Mouse (Mus musculus): ENCODE measurements at regions not wholly inside any gene's neighbourhood (a gene's known extent, or its start where the extent isn't known, plus 50 kb on each side); places are given as distances from the start of the nearest gene placed in this dataset.

DNA sequence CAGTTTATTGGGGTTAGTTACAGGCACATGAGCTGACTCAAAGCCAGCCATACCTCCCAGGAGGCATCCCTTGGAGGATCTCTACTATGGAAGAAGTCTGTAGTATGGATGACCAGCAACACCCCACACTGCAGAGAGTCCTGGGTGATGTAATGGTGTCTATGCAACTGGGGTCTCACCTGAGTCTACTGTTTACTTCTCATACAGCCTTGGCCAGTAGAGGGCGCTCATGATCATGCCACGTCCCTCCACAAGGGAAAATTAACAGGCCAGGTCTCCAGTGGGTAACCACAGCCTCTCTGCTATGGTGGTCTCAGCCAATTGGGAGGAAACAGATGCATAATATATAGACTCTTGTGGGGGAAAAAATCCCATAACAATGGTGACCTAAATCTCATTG, 111.7 kb downstream of the Cdh26 start:
- peak; percentile 82 to 83 for DNase-seq

DNA sequence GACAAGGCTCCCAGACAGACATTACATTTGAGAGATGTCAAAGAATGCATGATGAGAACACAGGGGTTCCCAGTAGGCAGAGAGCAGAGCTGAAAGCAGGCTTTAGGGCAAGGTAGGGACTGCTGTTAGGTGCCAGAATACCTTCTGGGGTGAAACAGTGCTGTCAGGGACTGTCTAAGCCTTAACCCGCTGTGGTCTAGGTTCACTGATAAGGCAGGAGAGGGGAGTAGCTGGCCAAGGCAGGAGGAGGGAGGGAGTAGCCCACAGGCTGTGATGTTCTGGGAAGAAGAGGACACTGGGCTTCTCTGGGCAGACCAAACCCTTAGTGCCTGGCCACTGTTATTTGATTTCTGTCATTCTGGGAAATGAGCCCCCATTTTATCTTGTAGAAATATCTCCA, 114.1 kb downstream of the Cdh26 start:
- no peak for DNase-seq

DNA sequence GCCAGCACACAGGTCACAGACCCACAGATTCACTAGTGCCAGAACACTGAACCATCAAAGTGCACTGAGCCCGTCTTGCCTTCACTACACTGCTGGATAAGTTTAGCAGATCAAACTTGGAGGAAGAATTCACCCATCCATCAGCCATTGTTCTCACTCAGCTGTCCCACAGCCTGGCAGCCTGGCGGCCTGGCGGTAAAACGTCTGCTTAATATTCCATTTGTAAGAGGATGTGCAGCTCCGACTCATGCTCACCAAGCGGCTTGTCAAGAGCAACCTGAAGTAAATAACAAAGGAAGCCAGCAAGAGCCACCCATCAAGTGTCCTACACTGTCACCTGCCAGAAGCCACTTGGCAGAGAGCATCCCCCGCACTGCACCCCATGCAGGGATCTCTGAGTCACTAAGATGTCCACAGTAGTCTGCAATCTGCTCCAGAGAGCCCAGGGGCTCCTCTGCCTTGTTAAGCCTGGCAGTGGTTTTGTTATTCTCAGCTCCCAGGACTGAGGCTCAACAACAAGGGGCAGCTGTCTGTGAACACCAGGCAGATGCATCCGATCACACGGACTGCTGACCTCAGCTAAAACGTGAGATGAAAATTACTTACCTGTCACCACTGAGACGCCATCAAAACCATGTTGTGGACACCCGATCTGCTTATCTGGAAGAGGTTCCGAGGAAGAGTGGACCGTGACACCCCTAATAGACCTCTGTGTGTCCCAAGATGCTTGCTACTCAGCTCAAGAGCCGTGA, 115.4 kb downstream of the Cdh26 start:
- DNase-seq: peak; percentile 36 to 53

DNA sequence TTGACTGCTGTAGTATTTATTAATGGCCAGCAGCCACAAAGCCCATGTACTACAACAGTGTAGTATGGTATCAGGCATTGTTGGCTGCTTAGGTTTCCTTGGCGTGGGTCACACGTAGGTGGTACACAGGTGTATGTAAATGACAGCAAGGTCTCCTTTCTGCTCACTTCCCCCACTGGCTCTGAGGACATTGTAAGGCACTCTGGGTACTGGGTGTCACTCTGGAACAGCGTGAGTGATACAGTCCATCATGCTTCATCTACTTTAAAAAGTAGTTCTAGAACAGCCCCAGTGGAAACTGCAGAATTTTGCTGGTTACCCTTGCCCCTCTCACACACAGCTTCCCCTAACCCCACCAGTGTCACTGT, 116.0 kb downstream of the Cdh26 start:
- DNase-seq: peak in 1 of 2 experiments; percentile 51

DNA sequence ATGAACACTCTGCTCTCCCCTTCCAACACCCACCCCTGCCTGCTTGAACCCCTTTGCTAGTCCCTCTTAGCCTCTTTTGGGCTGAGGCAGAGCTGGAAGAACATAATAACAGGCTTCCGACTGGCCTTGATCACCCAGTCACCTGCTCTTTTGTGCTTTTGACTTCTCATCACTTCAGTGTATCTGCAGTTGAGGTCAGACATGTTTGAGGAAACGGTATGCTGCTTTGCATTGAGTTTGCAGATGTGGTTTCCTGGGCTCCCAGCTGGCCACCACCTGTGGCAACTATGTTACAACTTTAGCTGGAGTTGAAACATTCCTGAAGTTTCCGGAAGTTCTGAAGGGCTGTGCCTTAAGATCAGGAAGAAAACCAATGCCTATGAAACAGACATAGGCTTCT, 116.6 kb downstream of the Cdh26 start:
- peak; percentile 59 for DNase-seq

DNA sequence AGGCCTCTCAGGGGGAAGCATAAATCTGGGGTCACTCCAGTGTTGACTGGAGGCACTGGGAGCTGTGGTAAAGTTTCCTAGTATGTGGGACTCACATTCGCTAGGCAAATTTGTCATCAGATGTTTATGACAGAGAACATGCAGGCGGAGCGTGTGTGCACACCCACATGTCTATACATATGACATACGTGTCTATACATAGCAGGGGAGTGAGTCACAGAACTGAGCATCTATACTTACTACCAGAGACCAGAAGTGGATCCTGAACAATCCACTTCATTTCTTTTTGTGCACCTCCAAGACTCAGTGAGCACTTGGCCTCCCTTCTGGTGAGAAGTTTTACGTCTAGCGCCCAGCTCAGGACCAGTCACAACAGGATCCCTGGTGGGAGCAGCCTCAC, 118.6 kb downstream of the Cdh26 start:
- no peak for DNase-seq

DNA sequence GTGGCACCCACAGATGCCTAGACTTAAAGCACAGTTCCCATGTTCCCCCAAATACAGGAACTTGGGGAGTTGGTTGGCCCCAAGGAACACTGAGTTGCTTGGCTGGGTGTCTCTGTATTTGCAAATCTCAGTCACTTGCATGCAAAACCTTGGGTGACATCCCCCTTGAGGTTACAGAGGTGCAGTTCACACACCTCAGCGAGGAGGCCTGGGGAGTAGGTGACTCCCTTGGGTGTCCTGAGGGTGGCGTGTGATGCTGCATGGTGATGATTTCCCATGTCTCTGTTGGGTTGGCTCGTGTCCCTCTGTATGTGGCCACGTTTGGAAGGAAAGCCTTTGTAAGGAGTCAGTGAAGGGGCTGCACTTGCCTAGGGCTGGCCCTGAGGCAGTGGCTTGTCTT, 123.4 kb downstream of the Cdh26 start:
- DNase-seq: peak; percentile 60 to 66

DNA sequence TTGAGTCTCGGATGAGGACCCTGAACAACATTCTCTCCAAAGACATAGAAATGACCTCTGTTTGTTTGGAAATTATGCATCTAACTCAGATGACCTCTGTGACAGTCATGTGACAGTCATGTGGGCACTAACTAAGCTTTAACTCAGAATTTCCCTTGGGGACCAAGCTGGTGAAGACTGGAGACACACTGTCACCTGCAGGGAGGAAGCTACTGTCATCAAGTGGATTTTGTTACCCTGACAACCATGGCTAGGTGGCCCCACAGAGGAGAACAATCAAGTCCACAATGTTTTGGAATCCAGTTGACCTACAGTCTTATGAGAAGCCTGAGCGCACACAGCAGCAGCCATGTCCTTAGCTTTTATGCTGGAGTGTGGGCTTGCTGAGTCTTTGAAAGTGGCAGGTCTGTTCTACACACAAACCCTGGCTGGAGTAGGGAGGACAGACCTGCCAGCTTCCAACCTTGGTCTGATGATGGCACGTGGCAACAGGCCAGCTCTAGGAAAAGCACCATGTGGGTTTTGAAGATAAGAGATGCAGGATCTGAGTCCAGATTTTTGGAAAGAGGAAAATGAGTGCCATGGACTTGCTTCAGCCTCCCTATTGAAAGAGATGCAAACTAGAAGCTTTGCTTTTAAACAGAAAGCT, 125.5 kb downstream of the Cdh26 start:
- DNase-seq: peak; percentile 49 to 54

DNA sequence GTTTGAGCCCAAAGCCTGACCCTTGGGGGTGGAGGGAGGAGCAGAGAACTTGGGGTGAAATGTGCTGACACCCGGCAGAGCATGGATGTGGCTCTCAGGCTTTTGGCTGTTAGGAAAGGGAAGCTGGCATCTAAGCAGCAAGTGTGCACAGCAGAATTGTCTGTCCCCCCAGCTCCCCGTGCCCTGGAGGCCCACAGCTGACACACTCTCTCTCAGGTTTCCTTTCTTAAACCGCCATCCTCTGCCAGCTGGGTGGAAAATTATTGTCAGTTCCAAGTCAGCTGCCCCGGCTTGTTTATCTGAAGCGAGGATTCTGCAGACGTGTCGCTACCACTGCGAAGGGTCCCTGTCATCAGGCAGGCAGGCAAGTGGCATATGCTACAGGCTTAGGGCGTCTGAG, 127.6 kb downstream of the Cdh26 start:
- DNase-seq: peak in 1 of 2 experiments; percentile 17

DNA sequence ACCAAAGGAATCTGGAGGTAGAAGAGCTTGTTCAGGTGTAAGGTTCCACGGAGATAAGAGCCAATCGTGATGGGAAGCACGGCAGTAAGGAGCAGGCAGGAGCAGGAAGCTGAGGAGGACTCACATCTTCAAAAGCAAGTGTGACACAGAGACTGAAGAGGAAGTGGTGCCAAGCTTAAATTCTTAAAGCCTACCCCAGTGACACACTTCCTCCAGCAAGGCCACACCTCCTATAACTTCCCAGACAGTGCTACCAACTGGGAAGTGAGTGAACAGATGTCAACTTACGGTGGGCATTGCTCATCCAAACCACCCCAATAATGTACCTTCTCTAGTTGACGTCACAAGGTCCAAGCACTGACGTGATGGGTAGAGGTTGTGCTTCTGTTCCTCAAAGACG, 133.0 kb downstream of the Cdh26 start:
- peak in 1 of 2 experiments; percentile 27 for DNase-seq

DNA sequence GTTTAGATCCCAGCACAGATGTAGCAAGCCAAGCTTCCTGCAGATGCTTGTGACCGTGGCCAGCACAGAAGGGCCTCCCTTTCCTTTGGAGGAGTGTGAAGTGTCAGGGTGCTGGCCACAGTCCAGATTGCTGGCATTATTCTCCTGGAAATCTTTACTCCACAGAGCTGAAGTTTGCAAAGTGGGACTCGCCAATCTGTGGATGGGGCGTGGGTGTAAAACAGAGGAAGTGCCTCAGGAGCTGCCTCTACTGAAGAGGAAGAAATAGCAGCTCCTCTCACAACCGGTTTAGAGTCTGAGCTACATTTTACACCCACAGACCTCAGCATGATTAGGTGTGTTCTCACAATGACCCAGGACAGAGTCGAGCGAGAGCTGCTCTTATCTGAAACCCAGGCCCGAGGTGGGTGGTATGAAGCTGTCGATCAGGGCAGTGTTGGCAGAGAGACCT, 135.1 kb downstream of the Cdh26 start:
- no peak for DNase-seq

DNA sequence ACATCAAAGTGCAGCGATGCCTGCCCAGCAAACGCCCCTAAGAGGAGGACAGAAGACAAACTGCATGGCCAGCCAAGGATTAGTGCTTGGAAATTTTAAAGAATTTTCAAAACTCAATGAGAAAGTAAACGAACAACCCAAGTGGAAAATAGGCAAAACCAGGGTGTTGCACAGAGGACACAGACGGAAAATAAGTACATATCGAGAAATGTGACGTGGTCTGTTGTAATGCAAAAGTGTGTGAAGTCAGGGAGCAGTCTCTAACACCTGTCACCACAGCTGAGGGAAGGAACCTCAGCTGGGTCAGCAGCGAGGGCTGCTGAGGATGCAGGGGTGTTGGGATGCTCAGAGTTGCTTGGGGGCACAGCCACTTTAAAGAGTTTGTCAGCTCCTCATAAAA, 137.2 kb downstream of the Cdh26 start:
- DNase-seq: no peak

DNA sequence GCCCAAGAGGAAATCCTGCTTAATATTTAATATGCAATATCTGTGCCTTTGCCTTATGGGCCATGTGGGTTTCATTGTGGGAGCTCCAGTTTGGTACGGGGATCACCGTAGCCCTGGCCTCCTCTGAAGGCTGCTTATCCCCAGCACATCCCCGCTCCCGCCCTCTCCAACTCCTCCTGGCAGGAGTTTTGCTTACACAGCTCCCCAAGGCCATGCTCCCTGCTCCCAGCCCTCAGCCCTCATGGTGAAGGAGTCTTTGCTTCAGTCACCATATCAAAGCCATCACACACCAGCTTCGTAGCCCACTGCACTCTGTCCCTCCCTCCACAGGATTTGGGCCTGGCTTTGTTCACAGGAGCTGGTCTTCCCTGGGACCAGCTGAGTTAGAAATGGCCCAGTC, 142.0 kb downstream of the Cdh26 start:
- DNase-seq: no peak

DNA sequence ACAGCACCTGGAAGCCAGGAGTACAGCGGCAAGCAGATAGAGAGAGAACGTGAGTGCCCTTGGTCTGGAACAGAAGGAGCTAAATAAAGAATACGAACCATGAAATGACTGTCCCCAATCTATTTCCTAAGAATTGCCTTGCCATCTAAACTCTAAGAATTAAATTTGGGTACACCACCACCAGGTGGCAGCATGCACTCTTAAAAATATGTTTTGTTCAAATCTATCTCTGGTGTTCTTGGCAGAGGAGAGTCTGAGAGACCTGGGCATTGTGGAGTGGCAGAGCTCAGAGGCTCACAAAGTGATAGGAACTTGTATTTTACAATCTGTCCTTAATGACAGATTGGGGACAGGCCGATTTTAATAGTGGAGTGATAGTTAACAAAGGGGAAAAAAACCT, 144.5 kb downstream of the Cdh26 start:
- peak; percentile 77 to 81 for DNase-seq

DNA sequence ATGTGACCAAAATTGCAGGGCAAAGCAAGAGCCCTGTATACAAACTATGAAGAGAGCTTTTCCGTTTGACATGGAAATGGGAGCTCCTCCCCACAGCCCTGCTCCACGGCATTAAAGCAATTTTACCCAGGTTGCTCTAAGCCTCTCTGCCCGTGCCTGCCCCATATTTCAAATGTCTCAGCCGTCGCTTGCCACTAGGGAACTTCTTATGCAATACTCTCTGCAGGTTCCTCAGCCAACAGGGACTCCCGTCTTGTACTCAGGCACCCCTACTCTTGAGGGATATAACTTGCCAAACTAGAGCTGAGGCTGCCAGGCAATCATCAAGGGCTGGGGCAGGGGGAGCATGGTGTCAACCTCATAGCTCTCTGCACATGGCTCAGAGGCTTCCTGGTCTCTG, 145.1 kb downstream of the Cdh26 start:
- DNase-seq: no peak

DNA sequence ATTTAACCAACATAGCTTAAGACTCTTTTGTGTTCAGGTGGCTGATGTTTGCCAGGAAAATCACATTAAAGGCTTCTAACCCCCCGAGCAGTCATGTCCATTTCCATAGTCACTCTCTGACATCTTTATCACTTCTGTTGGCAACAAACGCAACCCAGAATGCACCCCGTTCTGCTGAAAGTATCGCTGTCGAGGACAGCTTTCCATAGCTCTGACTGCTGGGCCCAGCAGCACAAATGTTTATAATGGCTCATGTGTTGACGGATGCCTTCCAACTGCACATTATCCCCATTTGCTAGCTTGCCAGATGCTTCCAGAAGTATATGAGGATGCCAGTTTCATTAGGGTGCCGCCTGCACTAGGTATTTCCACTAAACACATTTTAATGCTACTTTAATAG, 145.7 kb downstream of the Cdh26 start:
- DNase-seq: no peak

DNA sequence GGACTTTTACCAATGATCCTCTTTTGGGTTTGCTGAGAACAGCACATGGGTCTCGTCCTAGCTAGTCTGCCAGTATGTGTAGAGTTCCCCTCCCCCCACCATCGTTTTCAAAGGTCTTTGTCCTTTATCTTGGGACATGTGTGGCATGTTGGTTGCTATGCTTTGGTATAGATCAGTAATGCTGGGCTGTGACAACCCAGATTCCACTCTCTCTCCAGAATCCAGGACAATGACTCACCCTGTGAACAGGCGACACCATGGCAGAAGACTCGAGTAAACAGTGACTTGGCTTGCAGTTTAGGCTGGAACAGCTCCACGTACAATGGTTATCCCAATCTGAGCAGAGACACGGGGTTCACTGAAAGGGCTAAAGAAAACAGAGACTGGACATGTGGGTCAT, 149.2 kb downstream of the Cdh26 start:
- no peak for DNase-seq

DNA sequence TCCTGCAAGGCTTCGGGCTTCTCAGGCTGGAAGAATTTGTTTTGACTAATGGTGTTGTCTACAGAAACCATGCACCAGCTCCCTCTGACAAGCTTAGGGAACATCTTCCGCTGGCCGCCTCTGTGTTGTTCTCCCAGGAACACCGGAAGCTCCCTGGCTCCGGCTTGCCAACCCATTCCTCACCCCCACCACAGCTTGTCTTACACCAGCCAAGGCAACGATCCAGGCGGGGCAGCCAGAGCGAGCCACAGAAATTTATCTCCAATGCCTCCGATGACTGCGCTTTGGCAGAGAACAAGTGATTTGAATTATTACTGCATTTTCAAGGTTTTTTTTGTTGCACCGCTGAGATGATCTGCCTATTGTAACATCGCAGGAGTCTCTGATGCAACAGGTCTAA, 151.0 kb downstream of the Cdh26 start:
- no peak for DNase-seq

DNA sequence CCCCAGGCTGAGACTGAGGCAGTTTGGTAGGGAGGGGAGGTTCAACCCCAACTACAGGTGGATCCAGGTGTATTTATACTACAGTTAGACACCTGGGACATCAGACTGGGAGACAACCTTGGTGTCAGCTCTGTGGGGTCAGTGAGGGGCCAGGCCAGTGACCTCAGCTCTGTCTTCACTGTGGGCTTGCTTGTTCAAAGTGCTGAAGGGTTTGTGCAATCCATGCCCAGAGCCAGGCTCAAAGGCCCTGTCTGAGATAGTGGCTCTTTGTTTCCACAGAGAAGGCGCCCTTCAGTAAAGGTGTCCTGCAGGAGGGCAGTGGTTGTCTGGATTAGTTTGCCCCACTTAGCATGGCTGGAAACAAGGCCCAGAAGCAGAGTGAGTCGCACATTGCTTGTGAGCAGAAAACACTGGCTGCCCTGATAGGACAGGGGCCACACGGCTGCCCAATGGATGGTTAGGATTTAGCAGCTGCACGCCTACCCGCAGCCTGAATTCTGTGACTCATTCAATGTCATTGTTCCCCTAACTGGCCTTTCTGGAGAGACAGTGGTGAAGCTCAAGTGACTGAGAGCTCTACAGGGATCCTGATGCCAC, 154.7 kb downstream of the Cdh26 start:
- DNase-seq: no peak

DNA sequence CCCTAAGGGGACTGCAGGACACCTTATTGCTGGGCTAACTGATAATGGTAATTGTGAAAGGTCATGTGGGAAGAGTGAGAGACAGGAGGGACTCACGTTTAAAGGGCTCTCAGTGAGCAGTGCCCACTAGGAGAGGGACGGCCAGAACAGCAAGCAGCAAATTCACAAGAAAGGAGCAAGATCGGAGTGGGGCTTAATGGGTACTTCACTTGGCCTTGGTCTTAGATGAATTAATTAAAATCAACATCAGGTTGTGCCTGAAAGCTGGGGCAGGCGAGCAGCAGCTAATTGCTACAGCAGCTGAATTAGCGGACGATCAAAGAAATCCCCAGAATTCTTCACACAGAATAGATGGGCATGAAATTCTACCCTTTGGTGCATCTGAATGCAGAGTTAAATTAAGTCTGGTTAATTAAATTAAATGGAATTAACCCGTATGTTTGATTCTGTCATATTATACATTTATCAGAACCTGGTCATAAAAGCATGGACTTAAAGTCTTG, 156.9 kb downstream of the Cdh26 start:
- DNase-seq: no peak

DNA sequence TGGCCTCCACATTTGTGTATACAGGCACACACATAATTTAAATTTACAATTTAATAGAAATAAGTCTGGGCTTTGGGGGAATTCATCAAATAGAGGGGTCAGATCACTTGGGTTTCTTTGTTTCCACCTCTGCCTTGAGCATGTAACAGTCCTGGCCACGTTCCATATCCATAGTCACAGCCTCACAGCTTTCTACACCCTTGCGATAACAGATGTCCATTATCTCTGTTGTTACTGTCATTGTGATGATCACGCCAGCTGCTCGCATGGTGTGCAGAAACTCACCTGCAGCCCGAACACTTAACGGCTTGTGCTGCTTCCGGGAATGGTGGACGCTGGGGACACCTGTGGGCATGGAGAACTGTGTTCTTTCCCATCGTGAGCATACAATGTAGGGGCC, 163.4 kb downstream of the Cdh26 start:
- DNase-seq: no peak

DNA sequence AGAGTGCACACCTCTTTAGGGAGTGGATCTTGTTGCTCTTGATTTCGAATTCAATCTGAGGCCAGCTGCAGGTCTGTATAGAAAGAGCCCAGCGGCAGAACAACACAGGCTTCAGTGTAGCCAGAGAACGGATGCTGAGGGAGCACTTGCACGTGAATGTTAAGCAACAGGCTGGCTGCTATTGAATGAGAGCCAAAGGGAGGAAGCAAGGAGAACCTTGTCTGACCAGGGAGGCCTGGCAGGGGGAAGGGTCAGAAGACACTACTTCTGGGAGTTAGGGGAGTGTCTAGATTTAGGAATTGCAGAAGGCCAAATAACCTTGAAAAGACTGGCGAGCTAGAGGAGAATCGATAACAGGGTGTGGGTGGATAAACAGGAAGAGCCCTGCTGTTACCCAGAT, 163.8 kb downstream of the Cdh26 start:
- DNase-seq: no peak

DNA sequence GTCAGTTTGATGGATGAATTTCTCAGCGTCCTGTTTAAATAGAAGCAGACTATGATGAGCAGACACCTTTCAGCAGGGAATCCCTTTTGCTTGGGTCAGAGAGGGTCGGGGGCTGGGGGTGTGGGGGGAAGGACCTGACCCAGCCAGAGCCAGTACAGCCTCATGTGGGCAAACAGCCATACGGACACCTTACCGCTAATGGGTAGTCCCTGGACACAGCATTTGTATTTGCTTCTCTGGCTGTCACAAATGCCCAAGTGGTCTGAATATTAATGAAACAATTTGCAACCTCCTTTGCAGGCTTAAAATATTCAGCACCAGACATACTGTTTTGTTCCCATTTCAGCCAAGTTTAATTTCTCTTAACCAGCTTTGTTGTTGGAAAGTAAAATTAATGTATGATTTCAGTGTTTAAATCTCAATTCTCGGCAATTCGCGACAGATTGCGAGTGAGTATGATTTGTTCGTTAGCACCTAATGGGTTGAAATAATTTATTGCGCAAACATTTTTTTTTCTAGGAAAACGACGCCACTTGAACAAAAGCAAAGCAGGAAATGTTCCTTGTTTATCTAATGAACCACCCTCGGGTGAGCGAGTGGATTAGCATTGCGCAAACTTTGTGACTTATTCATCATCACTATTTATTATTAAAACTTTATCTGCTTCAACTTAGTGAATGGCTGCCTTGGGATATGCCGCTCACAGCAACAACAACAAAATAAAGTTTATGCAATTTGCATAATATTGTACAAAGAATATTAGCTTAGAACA, 166.2 kb downstream of the Cdh26 start:
- DNase-seq: no peak
